Mouse (Mus musculus) G1E (cell line): ENCODE results near the gene Mok. TPM values are rescaled to one million over a fixed set of nuclear protein-coding genes. Genes with fewer than 3 reads are reported as not detected.

Experiments used
- ATAC-seq: 2 replicates; pipeline ENCODE4 v1.8.0; 2016; ENCODE audit warnings: mild to moderate bottlenecking; ENCODE audit not compliant: insufficient number of reproducible peaks, poor library complexity, low FRiP score, severe bottlenecking; ENCODE audit errors: extremely low read depth
- DNase-seq: peaks from one replicate; pipeline ENCODE4 v3.0.0; 2012; ENCODE audit warnings: low spot score
- H3K27me3 ChIP-seq: 2 replicates; pipeline ENCODE4 v1.6.1; 2012; ENCODE audit warnings: mild to moderate bottlenecking, low read length, inconsistent platforms; ENCODE audit not compliant: insufficient read depth
- H3K36me3 ChIP-seq: replicated peaks from 2 replicates; pipeline ENCODE3; 2012; ENCODE audit warnings: mild to moderate bottlenecking, inconsistent platforms
- H3K4me1 ChIP-seq: 2 replicates; pipeline ENCODE4 v1.6.1; 2012; ENCODE audit warnings: low read depth, low read length, inconsistent platforms, mixed read lengths; ENCODE audit not compliant: insufficient read depth
- H3K4me3 ChIP-seq: 2 replicates; pipeline ENCODE4 v1.5.1; 2012; ENCODE audit warnings: low read depth, mild to moderate bottlenecking, inconsistent platforms, low read length, moderate library complexity, mixed read lengths
- H3K9me3 ChIP-seq: replicated peaks from 2 replicates; pipeline ENCODE4 v1.6.1; 2012; ENCODE audit warnings: inconsistent platforms
- CTCF ChIP-seq: IDR thresholded peaks from 2 replicates; pipeline ENCODE4 v1.5.1; 2012; ENCODE audit warnings: low read depth, low read length, inconsistent platforms, mixed read lengths
- GATA1 ChIP-seq: IDR thresholded peaks from 2 replicates; pipeline ENCODE4 v1.6.1; 2012; ENCODE audit warnings: borderline replicate concordance, low read length, inconsistent platforms, mixed read lengths
- GATA2 ChIP-seq: IDR thresholded peaks from 2 replicates; pipeline ENCODE4 v1.6.1; 2012; ENCODE audit warnings: low read depth, low read length, inconsistent platforms, borderline replicate concordance
- POLR2AphosphoS5 ChIP-seq: IDR thresholded peaks from 2 replicates; pipeline ENCODE4 v1.6.1; 2012; ENCODE audit warnings: low read depth, low read length, inconsistent platforms; ENCODE audit not compliant: insufficient replicate concordance
- TAL1 ChIP-seq: conservative IDR thresholded peaks from 2 replicates; pipeline ENCODE4 v1.6.1; 2012; ENCODE audit warnings: low read depth, low read length, inconsistent platforms, mixed read lengths
- polyA plus RNA-seq: library from polyadenylated mRNA; stranded (reverse); fragments of >175 nt; gene quantifications from 2 replicates; pipeline ENCODE4 v1.2.3, GENCODE M21; 2012
- total RNA-seq, 2 experiments: library from RNA; stranded (forward) in 1 of 2; stranded (reverse) in 1 of 2; fragments of 200-1000 nt in 1 of 2; fragments of >200 nt in 1 of 2; fragmentation: Nextera tagmentation in 1 of 2; gene quantifications; 2 replicates each; pipeline ENCODE4 v1.2.3; 2014 to 2017

Gene Mok
- total and polyA plus RNA-seq, 3 experiments, result 0.62 to 3.3 (median 0.93) TPM

- H3K4me1 ChIP-seq, result peaks cover 23% of the 10 kb centered on the region
- peaks cover 45% of the 10 kb centered on the region for H3K36me3 ChIP-seq
- no peaks in the 10 kb centered on the region for H3K27me3 ChIP-seq
- H3K4me3 ChIP-seq, result no peak overlapping the region
- H3K9me3 ChIP-seq, result no peaks in the 10 kb centered on the region
- TF ChIP-seq POLR2AphosphoS5 (no peak), GATA2 (no peak), CTCF (no peak), TAL1 (no peak), GATA1 (no peak)
- no peak; the same call in 1 of the 2 replicates for ATAC-seq
- DNase-seq, result no peak
Measured at GRCm38 (mm10) chr12:110770479-110771247, 70.1 kb downstream of the Mok start.

- no peak overlapping the region for H3K4me3 ChIP-seq
- no peaks in the 10 kb centered on the region for H3K27me3 ChIP-seq
- peaks cover 21% of the 10 kb centered on the region for H3K4me1 ChIP-seq
Measured at GRCm38 (mm10) chr12:110769660-110770297, 71.0 kb downstream of the Mok start.

GRCm38 (mm10) chr12:110768562-110768961 is 72.2 kb downstream of the Mok start:
- Histone ChIP-seq H3K4me3 (no peak overlapping the region), H3K4me1 (peaks cover 21% of the 10 kb centered on the region)

More at GRCm38 (mm10) chr12:110769660-110770297, 71.0 kb downstream of the Mok start:
- ATAC-seq (no peak), DNase-seq (no peak)
- H3K9me3 ChIP-seq, result no peaks in the 10 kb centered on the region
- TF ChIP-seq TAL1 (no peak), CTCF (no peak), GATA2 (no peak), POLR2AphosphoS5 (no peak), GATA1 (no peak)
- peaks cover 52% of the 10 kb centered on the region for H3K36me3 ChIP-seq

GRCm38 (mm10) chr12:110764531-110764930 is 76.2 kb downstream of the Mok start:
- H3K4me1 ChIP-seq, result peaks cover 10% of the 10 kb centered on the region
- DNase-seq (no peak), ATAC-seq (no peak)
- TF ChIP-seq CTCF (no peak), GATA2 (no peak), POLR2AphosphoS5 (no peak), TAL1 (no peak), GATA1 (no peak)
- H3K27me3 ChIP-seq, result no peaks in the 10 kb centered on the region
- no peak overlapping the region for H3K4me3 ChIP-seq
- peaks cover 57% of the 10 kb centered on the region for H3K36me3 ChIP-seq
- no peaks in the 10 kb centered on the region for H3K9me3 ChIP-seq

More at GRCm38 (mm10) chr12:110768562-110768961, 72.2 kb downstream of the Mok start:
- Histone ChIP-seq H3K36me3 (peaks cover 55% of the 10 kb centered on the region), H3K9me3 (no peaks in the 10 kb centered on the region), H3K27me3 (no peaks in the 10 kb centered on the region)
- no peak for ATAC-seq
- no peak for DNase-seq
- no peak for TF ChIP-seq CTCF

- H3K4me3 ChIP-seq, result no peak overlapping the region
- peaks cover 5% of the 10 kb centered on the region for H3K4me1 ChIP-seq
- no peak for DNase-seq
- no peak for ATAC-seq
- H3K9me3 ChIP-seq, result no peaks in the 10 kb centered on the region
- peaks cover 59% of the 10 kb centered on the region for H3K36me3 ChIP-seq
- H3K27me3 ChIP-seq, result no peaks in the 10 kb centered on the region
- TF ChIP-seq GATA2, result no peak
- no peak for TF ChIP-seq POLR2AphosphoS5
- TF ChIP-seq GATA1, result no peak
- no peak for TF ChIP-seq CTCF
- TF ChIP-seq TAL1, result no peak
Measured at GRCm38 (mm10) chr12:110762321-110762720, 78.4 kb downstream of the Mok start.

GRCm38 (mm10) chr12:110758932-110759331 is 81.8 kb downstream of the Mok start:
- DNase-seq, result no peak
- Histone ChIP-seq H3K36me3 (peaks cover 68% of the 10 kb centered on the region), H3K27me3 (no peaks in the 10 kb centered on the region), H3K9me3 (peaks cover 7% of the 10 kb centered on the region), H3K4me1 (peaks cover 16% of the 10 kb centered on the region), H3K4me3 (no peak overlapping the region)
- TF ChIP-seq POLR2AphosphoS5 (no peak), CTCF (no peak), TAL1 (no peak), GATA1 (no peak), GATA2 (no peak)
- no peak for ATAC-seq

Other genes with a start within 250 kb of the Mok start
- gene Dync1h1, start 239.5 kb downstream of the Mok start, total RNA-seq (2014; fragmentation: Nextera tagmentation), result 344 and 349 TPM in 2 replicates
- gene Dync1h1, start 239.5 kb downstream of the Mok start, total RNA-seq (2017), result 112 and 118 TPM in 2 replicates
- 231 and 251 TPM in 2 replicates for gene Dync1h1, start 239.5 kb downstream of the Mok start, polyA plus RNA-seq
- gene 1700001K19Rik, start 158.3 kb downstream of the Mok start, total RNA-seq (2014; fragmentation: Nextera tagmentation), result not detected in 2 replicates
- 0.17 TPM in 1 of 2 replicates, not detected in the other for gene 1700001K19Rik, start 158.3 kb downstream of the Mok start, total RNA-seq (2017)
- gene 1700001K19Rik, start 158.3 kb downstream of the Mok start, polyA plus RNA-seq, result not detected in 2 replicates
- gene Hsp90aa1, start 138.2 kb downstream of the Mok start, total RNA-seq (2014; fragmentation: Nextera tagmentation), result 1,636 and 2,110 TPM in 2 replicates
- 2,016 and 2,418 TPM in 2 replicates for gene Hsp90aa1, start 138.2 kb downstream of the Mok start, total RNA-seq (2017)
- 197 and 458 TPM in 2 replicates for gene Hsp90aa1, start 138.2 kb downstream of the Mok start, polyA plus RNA-seq
- 28.5 and 36.9 TPM in 2 replicates for gene Wdr20, start 103.0 kb downstream of the Mok start, total RNA-seq (2014; fragmentation: Nextera tagmentation)
- 47.1 and 47.7 TPM in 2 replicates for gene Wdr20, start 103.0 kb downstream of the Mok start, total RNA-seq (2017)
- 8.1 and 16.4 TPM in 2 replicates for gene Wdr20, start 103.0 kb downstream of the Mok start, polyA plus RNA-seq
- gene Zfp839, start 9.3 kb upstream of the Mok start, total RNA-seq (2014; fragmentation: Nextera tagmentation), result 4.7 and 8.1 TPM in 2 replicates
- 7.9 and 16.0 TPM in 2 replicates for gene Zfp839, start 9.3 kb upstream of the Mok start, total RNA-seq (2017)
- 7.0 and 8.0 TPM in 2 replicates for gene Zfp839, start 9.3 kb upstream of the Mok start, polyA plus RNA-seq
- gene Cinp, start 48.2 kb upstream of the Mok start, total RNA-seq (2014; fragmentation: Nextera tagmentation), result 78.8 and 82.8 TPM in 2 replicates
- gene Cinp, start 48.2 kb upstream of the Mok start, total RNA-seq (2017), result 127 and 134 TPM in 2 replicates
- 14.0 and 23.4 TPM in 2 replicates for gene Cinp, start 48.2 kb upstream of the Mok start, polyA plus RNA-seq
- gene Tecpr2, start 48.3 kb upstream of the Mok start, total RNA-seq (2014; fragmentation: Nextera tagmentation), result 9.2 and 13.9 TPM in 2 replicates
- gene Tecpr2, start 48.3 kb upstream of the Mok start, total RNA-seq (2017), result 7.7 and 8.7 TPM in 2 replicates
- 4.5 and 5.6 TPM in 2 replicates for gene Tecpr2, start 48.3 kb upstream of the Mok start, polyA plus RNA-seq
- gene Ankrd9, start 138.1 kb upstream of the Mok start, total RNA-seq (2014; fragmentation: Nextera tagmentation), result 2.6 and 3.5 TPM in 2 replicates
- gene Ankrd9, start 138.1 kb upstream of the Mok start, total RNA-seq (2017), result 7.5 and 16.0 TPM in 2 replicates
- 16.5 and 19.3 TPM in 2 replicates for gene Ankrd9, start 138.1 kb upstream of the Mok start, polyA plus RNA-seq
- gene Rcor1, start 198.4 kb upstream of the Mok start, total RNA-seq (2014; fragmentation: Nextera tagmentation), result 304 and 341 TPM in 2 replicates
- gene Rcor1, start 198.4 kb upstream of the Mok start, total RNA-seq (2017), result 104 and 125 TPM in 2 replicates
- gene Rcor1, start 198.4 kb upstream of the Mok start, polyA plus RNA-seq, result 84.4 and 93.1 TPM in 2 replicates